In the genomic region with DNA sequence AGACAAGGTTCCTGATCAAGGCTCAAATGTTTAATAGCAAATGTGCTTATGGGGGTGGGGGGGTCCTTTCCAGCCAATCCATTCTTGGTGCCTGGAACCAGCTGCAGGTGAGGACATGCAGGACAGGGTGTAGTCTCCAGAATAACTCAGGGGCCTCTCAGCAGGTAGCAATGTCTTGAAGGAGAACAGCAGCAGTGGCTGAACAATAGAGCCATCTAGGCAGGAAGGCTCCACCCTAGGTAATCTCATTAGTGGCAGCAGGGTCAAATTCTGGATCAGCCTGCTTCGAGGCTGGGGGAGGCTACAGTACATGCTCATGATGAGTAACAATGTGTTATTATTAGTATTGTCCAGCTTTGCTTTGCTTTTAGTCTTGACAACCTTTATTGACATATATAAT, we compare ENCODE assay signal across 26 mouse cellular contexts.
"Had no signal": no experiment of that assay in that cellular context is flagged by ENCODE, and none has a peak within 500 bp of the region (broad histone marks: within the 10 kb centered on the region; RNA-seq: fewer than 3 reads in every experiment).

No protein-coding gene starts in this region.

- H3K9me3 ChIP-seq: heart, embryonic 10.5 days; heart, embryonic 12.5 days; hindbrain, embryonic 10.5 days; hindbrain, embryonic 12.5 days; intestine, embryonic 15.5 days; limb, embryonic 10.5 days; limb, embryonic 12.5 days; liver, embryonic 13.5 days; liver, embryonic 15.5 days had no signal

- H3K36me3 ChIP-seq: heart, embryonic 10.5 days; heart, embryonic 12.5 days; hindbrain, embryonic 10.5 days; hindbrain, embryonic 12.5 days; intestine, embryonic 15.5 days; limb, embryonic 10.5 days; limb, embryonic 12.5 days; liver, embryonic 13.5 days; liver, embryonic 15.5 days had no signal

- H3K9ac ChIP-seq: heart, embryonic 12.5 days; hindbrain, embryonic 12.5 days; hindbrain, embryonic 14.5 days; intestine, embryonic 15.5 days; limb, embryonic 12.5 days; liver, embryonic 13.5 days; liver, embryonic 15.5 days; liver, postnatal 0 days had no signal

- ATAC-seq: hindbrain, embryonic 16.5 days; inflammation-experienced regulatory T-cells, adult 6 months; intestine, embryonic 15.5 days; intestine, postnatal 0 days; liver, postnatal 0 days had no signal

- H3K4me1 ChIP-seq: heart, embryonic 10.5 days; heart, embryonic 12.5 days; hindbrain, embryonic 10.5 days; hindbrain, embryonic 12.5 days; intestine, embryonic 15.5 days; limb, embryonic 10.5 days; limb, embryonic 12.5 days; liver, embryonic 13.5 days; liver, embryonic 15.5 days had no signal

- H3K27me3 ChIP-seq: heart, embryonic 12.5 days; hindbrain, embryonic 12.5 days; intestine, embryonic 15.5 days; limb, embryonic 12.5 days; liver, embryonic 13.5 days; liver, embryonic 15.5 days had no signal

- H3K4me3 ChIP-seq: heart, adult 2 months; heart, embryonic 10.5 days; heart, embryonic 12.5 days; hindbrain, embryonic 10.5 days; hindbrain, embryonic 12.5 days; intestine, embryonic 15.5 days; layer of hippocampus, adult 2 months; limb, embryonic 10.5 days; limb, embryonic 12.5 days; liver, embryonic 13.5 days; liver, embryonic 15.5 days had no signal

- H3K27ac ChIP-seq: heart, adult 2 months; heart, embryonic 10.5 days; hindbrain, embryonic 10.5 days; hindbrain, embryonic 12.5 days; hindbrain, embryonic 14.5 days; intestine, embryonic 15.5 days; layer of hippocampus, adult 2 months; limb, embryonic 10.5 days; limb, embryonic 12.5 days; liver, embryonic 13.5 days; liver, embryonic 15.5 days had no signal

- DNase-seq: gastrocnemius, postnatal 14 days; heart, adult 2 months; heart, postnatal 10 days; heart, postnatal 4 days; kidney, adult 18-20 months; kidney, adult 8-10 months; kidney, postnatal 10 days; kidney, postnatal 25 days; kidney, postnatal 4 days; liver; liver, embryonic 13.5 days; liver, postnatal 0 days had no signal

- H3K4me2 ChIP-seq: heart, embryonic 12.5 days; hindbrain, embryonic 12.5 days; hindbrain, embryonic 14.5 days; intestine, embryonic 15.5 days; limb, embryonic 12.5 days; liver, embryonic 11.5 days; liver, embryonic 13.5 days; liver, embryonic 15.5 days had no signal
